Mouse (Mus musculus) liver, embryonic 14.5 days (tissue): Measurements from ENCODE around the gene Bcl7c.

Source experiments
- CTCF ChIP-seq: IDR thresholded peaks from 2 replicates; pipeline ENCODE4 v1.5.1; 2016; ENCODE audit warnings: antibody characterized with exemption, low read depth, control low read depth
- EP300 ChIP-seq: IDR thresholded peaks from 2 replicates; pipeline ENCODE4 v1.6.1; 2016; ENCODE audit warnings: antibody characterized with exemption, low read depth

- TF ChIP-seq CTCF (no peak), EP300 (no peak)
Observed at GRCm38 (mm10) chr7:127613501-127613900, 95.2 kb downstream of the Bcl7c start.
